Mouse (Mus musculus): ENCODE measurements at regions not wholly inside any gene's neighbourhood (a gene's known extent, or its start where the extent isn't known, plus 50 kb on each side); places are given as distances from the start of the nearest gene placed in this dataset.

GRCm38 (mm10) chr6:67152845-67153468, 85.0 kb upstream of the Serbp1 start:
- TF ChIP-seq CTCF (IDR thresholded peaks at IDR 0.05; ENCODE audit: extremely low read depth, insufficient read depth, insufficient read length, insufficient replicate concordance) (no peak), POLR2A (IDR thresholded peaks at IDR 0.05; ENCODE audit: low read depth, low read length) (no peak)
